Mouse (Mus musculus): ENCODE results near the gene Nat8f2. TPM values are rescaled to one million over a fixed set of nuclear protein-coding genes. Genes with fewer than 3 reads are reported as not detected.

Gene Nat8f2
- polyA plus RNA-seq, 2 experiments = not detected

DNA sequence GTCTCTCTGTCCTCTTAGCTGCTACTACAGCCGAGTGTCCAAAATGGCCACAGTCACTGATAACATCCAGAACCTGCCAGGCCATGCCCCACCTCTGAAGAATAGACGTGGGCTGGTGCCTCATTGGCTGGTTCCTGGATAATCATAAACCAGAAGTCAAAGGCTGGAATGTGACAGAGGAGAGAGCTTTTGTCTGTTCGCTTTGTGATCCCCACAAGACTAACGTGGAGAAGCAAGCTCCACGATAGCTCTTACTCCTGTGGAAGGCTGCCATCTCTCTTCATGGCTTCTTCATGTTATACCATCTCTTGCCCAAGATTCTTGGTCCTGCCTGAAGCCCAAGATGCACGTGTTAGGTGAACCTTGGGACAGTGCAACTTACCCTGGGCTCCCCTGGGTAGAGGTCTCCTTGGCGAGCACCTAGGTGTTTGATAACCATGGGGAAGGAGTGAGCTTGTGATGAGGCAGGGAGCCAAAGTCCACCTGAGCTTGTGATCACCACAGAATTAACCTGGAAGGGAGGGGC, 37.1 kb downstream of the Nat8f2 start, which contains the start of gene Nat8:
Gene Nat8 (minus strand): TSS at position 287 of the 526 bp plus-strand sequence.
- no peaks in the 10 kb centered on the region for H3K27me3 ChIP-seq (ENCODE audit: control insufficient read depth, insufficient read depth, low read length)
- TF ChIP-seq CTCF (IDR thresholded peaks at IDR 0.05; ENCODE audit: low read depth) = no peak
- TF ChIP-seq EP300 (IDR thresholded peaks at IDR 0.05; ENCODE audit: low read depth) = no peak
- H3K9ac ChIP-seq (replicated peaks) = no peak within 1 kb of the TSS
- no peak within 1 kb of the TSS for H3K4me3 ChIP-seq (ENCODE audit: insufficient read depth in 1 of 2, low read depth in 2 of 2, low read length in 2 of 2)
- ATAC-seq (ENCODE audit: insufficient read depth) = no peak
- no peaks in the 10 kb centered on the region for H3K36me3 ChIP-seq (replicated peaks; ENCODE audit: control insufficient read depth, insufficient read depth, low read depth)
- H3K9me3 ChIP-seq (ENCODE audit: control insufficient read depth, low read length) = no peaks in the 10 kb centered on the region
- no peak for DNase-seq (ENCODE audit: low read depth in 3 of 3, low spot score in 3 of 3)
- H3K4me1 ChIP-seq (replicated peaks; ENCODE audit: control insufficient read depth in 2 of 2, insufficient read depth in 2 of 2, low read length in 1 of 2) = no peaks in the 10 kb centered on the region
- no peak within 1 kb of the TSS for H3K27ac ChIP-seq
- WGBS (ENCODE audit: insufficient replicate concordance) = 55% methylated on average over 7 of the region's 7 CpGs
- no peak within 1 kb of the TSS for H3K4me2 ChIP-seq (ENCODE audit: low read depth)

DNA sequence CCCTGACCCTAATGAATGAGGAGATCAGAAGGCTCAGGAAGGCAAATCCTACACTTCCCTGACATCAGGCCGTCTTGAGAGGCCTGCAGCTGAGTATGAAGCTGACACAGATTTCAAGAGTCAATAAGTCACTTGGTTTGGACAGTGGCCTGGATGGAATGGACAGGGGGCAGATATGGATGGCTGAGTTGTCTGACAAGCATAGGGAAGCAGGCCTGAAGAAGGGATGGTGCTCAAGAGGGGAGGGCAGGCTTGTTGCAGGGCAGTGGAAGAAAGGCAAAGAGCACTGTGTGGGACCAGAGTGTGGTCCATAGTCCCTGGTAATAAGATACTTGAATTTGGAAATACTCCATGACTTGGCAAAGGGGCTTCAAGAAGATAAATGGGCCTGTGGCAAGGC, 39.5 kb downstream of the Nat8f2 start:
- Histone ChIP-seq H3K4me1 (replicated peaks; ENCODE audit: control insufficient read depth in 2 of 2, insufficient read depth in 2 of 2, low read length in 1 of 2) (no peaks in the 10 kb centered on the region), H3K9me3 (ENCODE audit: control insufficient read depth, low read length) (no peaks in the 10 kb centered on the region), H3K27ac (no peak overlapping the region), H3K4me3 (ENCODE audit: insufficient read depth in 1 of 2, low read depth in 2 of 2, low read length in 2 of 2) (no peak overlapping the region), H3K4me2 (ENCODE audit: low read depth) (no peak overlapping the region), H3K27me3 (ENCODE audit: control insufficient read depth, insufficient read depth, low read length) (no peaks in the 10 kb centered on the region), H3K9ac (replicated peaks) (no peak overlapping the region), H3K36me3 (replicated peaks; ENCODE audit: control insufficient read depth, insufficient read depth, low read depth) (no peaks in the 10 kb centered on the region)
- WGBS (ENCODE audit: insufficient replicate concordance) = 32% methylated on average over 1 of the region's 1 CpGs
- no peak for ATAC-seq (ENCODE audit: insufficient read depth)
- TF ChIP-seq EP300 (IDR thresholded peaks at IDR 0.05; ENCODE audit: low read depth) (no peak), CTCF (IDR thresholded peaks at IDR 0.05; ENCODE audit: low read depth) (no peak)
- DNase-seq (ENCODE audit: low read depth in 3 of 3, low spot score in 3 of 3) = no peak

GRCm38 (mm10) chr6:85825886-85826285, 43.1 kb downstream of the Nat8f2 start:
- TF ChIP-seq EP300 (IDR thresholded peaks at IDR 0.05; ENCODE audit: low read depth) = no peak
- no peak for TF ChIP-seq CTCF (IDR thresholded peaks at IDR 0.05; ENCODE audit: low read depth)
- H3K4me1 ChIP-seq (replicated peaks; ENCODE audit: control insufficient read depth in 2 of 2, insufficient read depth in 2 of 2, low read length in 1 of 2) = no peaks in the 10 kb centered on the region
- H3K9me3 ChIP-seq (ENCODE audit: control insufficient read depth, low read length) = no peaks in the 10 kb centered on the region
- 51% methylated on average over 2 of the region's 2 CpGs for WGBS (ENCODE audit: insufficient replicate concordance)
- no peak for DNase-seq (ENCODE audit: low read depth in 3 of 3, low spot score in 3 of 3)
- no peak overlapping the region for H3K4me3 ChIP-seq (ENCODE audit: insufficient read depth in 1 of 2, low read depth in 2 of 2, low read length in 2 of 2)
- ATAC-seq (ENCODE audit: insufficient read depth) = no peak
- H3K36me3 ChIP-seq (replicated peaks; ENCODE audit: control insufficient read depth, insufficient read depth, low read depth) = no peaks in the 10 kb centered on the region
- H3K4me2 ChIP-seq (ENCODE audit: low read depth) = no peak overlapping the region
- H3K27me3 ChIP-seq (ENCODE audit: control insufficient read depth, insufficient read depth, low read length) = no peaks in the 10 kb centered on the region
- H3K27ac ChIP-seq = no peak overlapping the region
- H3K9ac ChIP-seq (replicated peaks) = no peak overlapping the region

- H3K27ac ChIP-seq = no peak overlapping the region
- no peak for TF ChIP-seq CTCF (IDR thresholded peaks at IDR 0.05; ENCODE audit: low read depth)
- TF ChIP-seq EP300 (IDR thresholded peaks at IDR 0.05; ENCODE audit: low read depth) = no peak
- ATAC-seq (ENCODE audit: insufficient read depth) (no peak), DNase-seq (ENCODE audit: low read depth in 3 of 3, low spot score in 3 of 3) (no peak)
- H3K27me3 ChIP-seq (ENCODE audit: control insufficient read depth, insufficient read depth, low read length) = no peaks in the 10 kb centered on the region
- no peak overlapping the region for H3K4me3 ChIP-seq (ENCODE audit: insufficient read depth in 1 of 2, low read depth in 2 of 2, low read length in 2 of 2)
- H3K9me3 ChIP-seq (ENCODE audit: control insufficient read depth, low read length) = no peaks in the 10 kb centered on the region
- H3K4me1 ChIP-seq (replicated peaks; ENCODE audit: control insufficient read depth in 2 of 2, insufficient read depth in 2 of 2, low read length in 1 of 2) = no peaks in the 10 kb centered on the region
- no peaks in the 10 kb centered on the region for H3K36me3 ChIP-seq (replicated peaks; ENCODE audit: control insufficient read depth, insufficient read depth, low read depth)
- 58% methylated on average over 1 of the region's 1 CpGs for WGBS (ENCODE audit: insufficient replicate concordance)
- H3K9ac ChIP-seq (replicated peaks) = no peak overlapping the region
- no peak overlapping the region for H3K4me2 ChIP-seq (ENCODE audit: low read depth)
These were observed 45.4 kb downstream of the Nat8f2 start for GRCm38 (mm10) chr6:85823382-85824090.

- ATAC-seq (ENCODE audit: insufficient read depth) = no peak
- no peaks in the 10 kb centered on the region for H3K36me3 ChIP-seq (replicated peaks; ENCODE audit: control insufficient read depth, insufficient read depth, low read depth)
- H3K9ac ChIP-seq (replicated peaks) = no peak overlapping the region
- TF ChIP-seq CTCF (IDR thresholded peaks at IDR 0.05; ENCODE audit: low read depth) (no peak), EP300 (IDR thresholded peaks at IDR 0.05; ENCODE audit: low read depth) (no peak)
- no peak overlapping the region for H3K4me2 ChIP-seq (ENCODE audit: low read depth)
- H3K9me3 ChIP-seq (ENCODE audit: control insufficient read depth, low read length) = no peaks in the 10 kb centered on the region
- no peak overlapping the region for H3K27ac ChIP-seq
- WGBS (ENCODE audit: insufficient replicate concordance) = 67% methylated on average over 4 of the region's 4 CpGs
- H3K4me3 ChIP-seq (ENCODE audit: insufficient read depth in 1 of 2, low read depth in 2 of 2, low read length in 2 of 2) = no peak overlapping the region
- no peaks in the 10 kb centered on the region for H3K4me1 ChIP-seq (replicated peaks; ENCODE audit: control insufficient read depth in 2 of 2, insufficient read depth in 2 of 2, low read length in 1 of 2)
- no peak for DNase-seq (ENCODE audit: low read depth in 3 of 3, low spot score in 3 of 3)
- no peaks in the 10 kb centered on the region for H3K27me3 ChIP-seq (ENCODE audit: control insufficient read depth, insufficient read depth, low read length)
These were observed 46.7 kb downstream of the Nat8f2 start for GRCm38 (mm10) chr6:85822286-85822685.

Data from liver, embryonic 14.5 days (tissue).